Mouse (Mus musculus) intestine, embryonic 16.5 days (tissue): ENCODE measurements around the gene Mip. TPM values are rescaled to one million over a fixed set of nuclear protein-coding genes. Genes with fewer than 3 reads are reported as not detected.
"Not testable (repeated sequence)": the region's sequence is repeated elsewhere in the genome, so short reads cannot be mapped to it uniquely, and the experiment has no call there.

ENCODE experiments used
- ATAC-seq: fragments of 200-750 bp; cut with Nextera tagmentation; 2 replicates; pipeline ENCODE4 v1.8.0; 2017; ENCODE audit warnings: moderate TSS enrichment, moderate library complexity
- H3K27ac ChIP-seq: fragments of 300-500 bp; sonication (generic); 2 replicates; pipeline ENCODE4 v1.5.1; 2014; ENCODE audit warnings: mild to moderate bottlenecking, low read length
- H3K27me3 ChIP-seq: fragments of 300-500 bp; sonication (generic); replicated peaks from 2 replicates; pipeline ENCODE4 v1.6.1; 2014; ENCODE audit warnings: low read length, control low read depth, mixed read lengths; ENCODE audit not compliant: control insufficient read depth, insufficient read depth
- H3K36me3 ChIP-seq: fragments of 300-500 bp; sonication (generic); 2 replicates; pipeline ENCODE4 v1.6.1; 2014; ENCODE audit warnings: low read length, control low read depth; ENCODE audit not compliant: control insufficient read depth, insufficient read depth
- H3K4me1 ChIP-seq: fragments of 300-500 bp; sonication (generic); 2 replicates; pipeline ENCODE4 v1.6.1; 2014; ENCODE audit warnings: low read length, control low read depth, mixed read lengths; ENCODE audit not compliant: control insufficient read depth, insufficient read depth
- H3K4me2 ChIP-seq: fragments of 300-500 bp; sonication (generic); 2 replicates; pipeline ENCODE4 v1.6.1; 2014; ENCODE audit warnings: low read depth, low read length, control low read depth
- H3K4me3 ChIP-seq: fragments of 300-500 bp; sonication (generic); 2 replicates; pipeline ENCODE4 v1.5.1; 2014; ENCODE audit warnings: mild to moderate bottlenecking, low read length
- H3K9ac ChIP-seq: fragments of 300-500 bp; sonication (generic); 2 replicates; pipeline ENCODE4 v1.6.1; 2014; ENCODE audit warnings: low read depth, low read length
- H3K9me3 ChIP-seq: fragments of 300-500 bp; sonication (generic); 2 replicates; pipeline ENCODE4 v1.6.1; 2016; ENCODE audit warnings: low read length, control low read depth; ENCODE audit not compliant: control insufficient read depth
- WGBS: fragments of 180-500 bp; shearing (Covaris S2); extraction: QIAGEN DNeasy Blood & Tissue Kit; methylation state at CpG from one replicate; pipeline ENCODE4 v1.1.7; 2014; 5-methylcytosine and 5-hydroxymethylcytosine counted together
- polyA plus RNA-seq: library from polyadenylated mRNA; unstranded; fragments of >200 nt; fragmentation: Nextera tagmentation; extraction: Ambion mirVana; gene quantifications from 2 replicates; pipeline ENCODE4 v1.2.1, GENCODE M21; 2015

Gene Mip
- polyA plus RNA-seq, 1 experiment from 2014 or later = 0.06 TPM

GRCm38 (mm10) chr10:128270287-128270841 lies 44.7 kb downstream of the Mip start, which contains the start of gene Stat2:
Gene Stat2 (plus strand): TSS chr10:128270559.
- Histone ChIP-seq H3K27ac (peak within 1 kb of the TSS; percentile 73), H3K4me1 (peaks cover 7% of the 10 kb centered on the region), H3K4me3 (peak within 1 kb of the TSS; percentile 75), H3K9ac (peak within 1 kb of the TSS; percentile 81), H3K27me3 (no peaks in the 10 kb centered on the region), H3K9me3 (no peaks in the 10 kb centered on the region), H3K36me3 (no peaks in the 10 kb centered on the region), H3K4me2 (peak within 1 kb of the TSS; percentile 66)
- ATAC-seq = peak; percentile 99
- WGBS = under 1% methylated on average over 43 of the region's 43 CpGs

- ATAC-seq = no peak
- peak overlapping the region; percentile 81 for H3K9ac ChIP-seq
- H3K36me3 ChIP-seq = no peaks in the 10 kb centered on the region
- H3K27me3 ChIP-seq = no peaks in the 10 kb centered on the region
- WGBS = 41% methylated on average over 7 of the region's 7 CpGs
- peak overlapping the region; percentile 73 for H3K27ac ChIP-seq
- no peaks in the 10 kb centered on the region for H3K9me3 ChIP-seq
- peak overlapping the region; percentile 65 for H3K4me2 ChIP-seq
- peaks cover 7% of the 10 kb centered on the region for H3K4me1 ChIP-seq
- H3K4me3 ChIP-seq = peak overlapping the region; percentile 75
These were observed 45.2 kb downstream of the Mip start for GRCm38 (mm10) chr10:128270866-128271265.

GRCm38 (mm10) chr10:128271883-128272282 lies 46.2 kb downstream of the Mip start:
- Histone ChIP-seq H3K9me3 (no peaks in the 10 kb centered on the region), H3K36me3 (no peaks in the 10 kb centered on the region), H3K4me1 (peaks cover 7% of the 10 kb centered on the region), H3K4me3 (no peak overlapping the region), H3K9ac (no peak overlapping the region), H3K27ac (no peak overlapping the region), H3K27me3 (no peaks in the 10 kb centered on the region), H3K4me2 (no peak overlapping the region)
- ATAC-seq = no peak
- WGBS = 65% methylated on average over 2 of the region's 2 CpGs

GRCm38 (mm10) chr10:128272819-128273439 lies 47.3 kb downstream of the Mip start:
- H3K9me3 ChIP-seq = not testable (repeated sequence)
- 91% methylated on average over 4 of the region's 7 CpGs for WGBS

GRCm38 (mm10) chr10:128275374-128275773 lies 49.7 kb downstream of the Mip start:
- H3K36me3 ChIP-seq, H3K4me2 ChIP-seq, H3K4me3 ChIP-seq, H3K9ac ChIP-seq, H3K27me3 ChIP-seq, ATAC-seq, H3K4me1 ChIP-seq, H3K27ac ChIP-seq, H3K9me3 ChIP-seq: not testable (repeated sequence)
- WGBS = 96% methylated on average over 1 of the region's 1 CpGs

More at GRCm38 (mm10) chr10:128272819-128273439, 47.3 kb downstream of the Mip start:
- H3K36me3 ChIP-seq, H3K4me1 ChIP-seq, ATAC-seq, H3K9ac ChIP-seq, H3K27me3 ChIP-seq, H3K4me3 ChIP-seq, H3K4me2 ChIP-seq, H3K27ac ChIP-seq: not testable (repeated sequence)

GRCm38 (mm10) chr10:128278158-128278557 lies 52.5 kb downstream of the Mip start:
- Histone ChIP-seq H3K9me3 (no peaks in the 10 kb centered on the region), H3K36me3 (peaks cover 11% of the 10 kb centered on the region), H3K4me2 (no peak overlapping the region), H3K27me3 (no peaks in the 10 kb centered on the region), H3K4me3 (no peak overlapping the region), H3K4me1 (no peaks in the 10 kb centered on the region), H3K9ac (no peak overlapping the region), H3K27ac (no peak overlapping the region)
- no peak for ATAC-seq
- WGBS = 69% methylated on average over 6 of the region's 6 CpGs

- 66% methylated on average over 6 of the region's 6 CpGs for WGBS
- Histone ChIP-seq H3K4me2 (no peak overlapping the region), H3K27ac (peak overlapping the region; percentile 64), H3K9me3 (no peaks in the 10 kb centered on the region), H3K27me3 (no peaks in the 10 kb centered on the region), H3K4me1 (no peaks in the 10 kb centered on the region), H3K4me3 (no peak overlapping the region), H3K36me3 (peaks cover 19% of the 10 kb centered on the region), H3K9ac (no peak overlapping the region)
- peak; percentile 90 for ATAC-seq
These were observed 55.3 kb downstream of the Mip start for GRCm38 (mm10) chr10:128280943-128281342.

Other genes with a start within 250 kb of the Mip start
- gene Hsd17b6, start 218.2 kb upstream of the Mip start, polyA plus RNA-seq = 0.22 and 0.76 TPM in 2 replicates
- gene Prim1, start 210.7 kb upstream of the Mip start, polyA plus RNA-seq = 56.3 and 66.1 TPM in 2 replicates
- 686 and 732 TPM in 2 replicates for gene Naca, start 190.3 kb upstream of the Mip start, polyA plus RNA-seq
- 371 and 401 TPM in 2 replicates for gene Ptges3, start 166.9 kb upstream of the Mip start, polyA plus RNA-seq
- 3,551 and 3,599 TPM in 2 replicates for gene Atp5b, start 142.6 kb upstream of the Mip start, polyA plus RNA-seq
- 9.6 and 10.1 TPM in 2 replicates for gene Baz2a, start 134.3 kb upstream of the Mip start, polyA plus RNA-seq
- gene Rbms2, start 45.5 kb upstream of the Mip start, polyA plus RNA-seq = 24.9 and 25.2 TPM in 2 replicates
- gene Gls2, start 31.4 kb upstream of the Mip start, polyA plus RNA-seq = 2.2 and 2.8 TPM in 2 replicates
- 36.1 and 40.1 TPM in 2 replicates for gene Spryd4, start 14.0 kb upstream of the Mip start, polyA plus RNA-seq
- 29.0 and 33.3 TPM in 2 replicates for gene Timeless, start 6.2 kb downstream of the Mip start, polyA plus RNA-seq
- 0.18 and 0.20 TPM in 2 replicates for gene Apon, start 28.3 kb downstream of the Mip start, polyA plus RNA-seq
- 1.5 and 3.5 TPM in 2 replicates for gene Apof, start 42.8 kb downstream of the Mip start, polyA plus RNA-seq
- gene Stat2, start 44.7 kb downstream of the Mip start, polyA plus RNA-seq = 16.4 and 18.0 TPM in 2 replicates
- gene Il23a, start 72.9 kb downstream of the Mip start, polyA plus RNA-seq = 0.44 and 0.53 TPM in 2 replicates
- gene Pan2, start 77.5 kb downstream of the Mip start, polyA plus RNA-seq = 24.7 and 25.5 TPM in 2 replicates
- 295 and 297 TPM in 2 replicates for gene Cnpy2, start 96.6 kb downstream of the Mip start, polyA plus RNA-seq
- 334 and 347 TPM in 2 replicates for gene Cs, start 111.9 kb downstream of the Mip start, polyA plus RNA-seq
- gene Coq10a, start 143.2 kb downstream of the Mip start, polyA plus RNA-seq = 2.5 and 3.3 TPM in 2 replicates
- 6.7 and 7.2 TPM in 2 replicates for gene Ankrd52, start 151.3 kb downstream of the Mip start, polyA plus RNA-seq
- 207 and 242 TPM in 2 replicates for gene Slc39a5, start 175.4 kb downstream of the Mip start, polyA plus RNA-seq
- 104 TPM in 2 replicates for gene Nabp2, start 185.7 kb downstream of the Mip start, polyA plus RNA-seq
- 43.2 and 43.3 TPM in 2 replicates for gene Rnf41, start 185.8 kb downstream of the Mip start, polyA plus RNA-seq
- 46.6 and 51.1 TPM in 2 replicates for gene Smarcc2, start 233.4 kb downstream of the Mip start, polyA plus RNA-seq